Mouse (Mus musculus) adrenal gland (tissue): ENCODE results near the gene Lexm.

Experiments used
- intact Hi-C: fragments of 180-260 bp; cut with DNase I; formaldehyde crosslinking; loops from one replicate; pipeline ENCODE4 v1.15.1; 2025

Gene Lexm

GRCm38 (mm10) chr4:106587075-106587474, 30.0 kb downstream of the Lexm start:
- intact Hi-C loops, result no loop called here

GRCm38 (mm10) chr4:106584665-106585064, 32.4 kb downstream of the Lexm start:
- intact Hi-C loops, result no loop called here

GRCm38 (mm10) chr4:106582428-106583153, 34.5 kb downstream of the Lexm start:
- intact Hi-C loops, result no loop called here

GRCm38 (mm10) chr4:106581865-106582204, 35.2 kb downstream of the Lexm start:
- intact Hi-C loops, result no loop called here

GRCm38 (mm10) chr4:106581176-106581864, 35.7 kb downstream of the Lexm start:
- intact Hi-C loops, result no loop called here

- intact Hi-C loops, result no loop called here
These were observed 39.5 kb downstream of the Lexm start for GRCm38 (mm10) chr4:106577511-106577910.

- intact Hi-C loops, result no loop called here
These were observed 42.0 kb downstream of the Lexm start for GRCm38 (mm10) chr4:106575022-106575421.

GRCm38 (mm10) chr4:106571081-106571724, 45.8 kb downstream of the Lexm start:
- intact Hi-C loops, result loop anchor here (5.0 kb wide), 1 partner anchor 39 kb away; no protein-coding TSS in a partner anchor

- intact Hi-C loops, result loop anchor here (5.0 kb wide), 1 partner anchor 37 kb away; no protein-coding TSS in a partner anchor
These were observed 47.4 kb downstream of the Lexm start for GRCm38 (mm10) chr4:106569680-106570079.

- intact Hi-C loops, result no loop called here
These were observed 52.9 kb downstream of the Lexm start for GRCm38 (mm10) chr4:106564161-106564560.

- intact Hi-C loops, result no loop called here
These were observed 53.9 kb downstream of the Lexm start for GRCm38 (mm10) chr4:106562837-106563790.

GRCm38 (mm10) chr4:106562006-106562405, 55.0 kb downstream of the Lexm start:
- intact Hi-C loops, result no loop called here

- intact Hi-C loops, result no loop called here
These were observed 55.9 kb downstream of the Lexm start, which contains the start of gene Dhcr24 for GRCm38 (mm10) chr4:106560846-106561781. Gene Dhcr24 (plus strand): TSS chr4:106561038.

- intact Hi-C loops, result no loop called here
These were observed 56.7 kb downstream of the Lexm start for GRCm38 (mm10) chr4:106560213-106560845.

GRCm38 (mm10) chr4:106559343-106560212, 57.5 kb downstream of the Lexm start:
- intact Hi-C loops, result no loop called here

GRCm38 (mm10) chr4:106557978-106558377, 59.1 kb downstream of the Lexm start:
- intact Hi-C loops, result no loop called here

- intact Hi-C loops, result no loop called here
These were observed 59.8 kb downstream of the Lexm start for GRCm38 (mm10) chr4:106557262-106557661.

- intact Hi-C loops, result no loop called here
These were observed 66.4 kb downstream of the Lexm start for GRCm38 (mm10) chr4:106550516-106551166.
